Mouse (Mus musculus) ES-E14 (cell line): ENCODE measurements around the gene Lamc2.

ENCODE experiments used
- CHD2 ChIP-seq: IDR thresholded peaks from 2 replicates; pipeline ENCODE4 v1.6.1; 2014; ENCODE audit warnings: mild to moderate bottlenecking, low read depth, low read length, inconsistent platforms
- HCFC1 ChIP-seq: IDR thresholded peaks from 2 replicates; pipeline ENCODE4 v1.6.1; 2012; ENCODE audit warnings: low read length, inconsistent platforms, borderline replicate concordance; ENCODE audit not compliant: insufficient read depth
- MAFK ChIP-seq: IDR thresholded peaks from 2 replicates; pipeline ENCODE4 v1.6.1; 2014; ENCODE audit warnings: mild to moderate bottlenecking, low read depth, low read length, inconsistent platforms; ENCODE audit not compliant: insufficient read depth
- ZC3H11A ChIP-seq: IDR thresholded peaks from 2 replicates; pipeline ENCODE4 v1.6.1; 2012; ENCODE audit warnings: low read depth, mild to moderate bottlenecking, inconsistent platforms, low read length, borderline replicate concordance
- ZNF384 ChIP-seq: IDR thresholded peaks from 2 replicates; pipeline ENCODE4 v1.6.1; 2012; ENCODE audit warnings: low read depth, low read length, inconsistent platforms

DNA sequence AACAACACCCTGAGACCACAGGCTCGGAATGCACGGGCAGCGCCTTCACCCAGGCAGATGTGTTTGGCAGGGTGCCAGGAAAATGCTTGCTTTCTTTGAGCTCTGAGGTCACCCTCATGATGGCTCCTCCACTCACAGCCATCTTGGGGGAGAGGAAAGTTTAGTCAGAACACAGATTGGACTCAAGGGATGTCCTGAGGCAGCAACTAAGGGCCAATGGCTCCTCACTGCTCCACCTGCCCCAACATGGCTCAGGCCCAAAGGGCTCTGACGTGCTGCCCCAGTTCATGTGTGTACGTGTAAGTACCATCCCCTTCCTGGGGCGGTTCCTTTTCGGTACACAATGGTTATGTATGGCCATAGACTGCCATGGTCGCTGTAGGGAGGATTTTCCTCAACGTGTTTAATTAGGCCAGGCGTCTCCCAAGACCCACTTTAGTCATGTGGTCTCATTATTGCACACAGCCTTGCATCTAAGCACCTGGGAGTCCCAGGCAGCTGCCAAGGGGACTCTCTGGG lies 32.6 kb downstream of the Lamc2 start:
- TF ChIP-seq ZC3H11A (no peak), CHD2 (no peak), ZNF384 (no peak), MAFK (no peak), HCFC1 (no peak)
